Mouse (Mus musculus): ENCODE results near the gene Gm7138. TPM values are rescaled to one million over a fixed set of nuclear protein-coding genes. Genes with fewer than 3 reads are reported as not detected.
A peak's percentile ranks its signal among the peaks of the same experiment; 100 is the strongest.
"Not testable (repeated sequence)": the region's sequence is repeated elsewhere in the genome, so short reads cannot be mapped to it uniquely, and the experiment has no call there.

Gm7138 gene
- polyA plus RNA-seq, 1 experiment = not detected

DNA sequence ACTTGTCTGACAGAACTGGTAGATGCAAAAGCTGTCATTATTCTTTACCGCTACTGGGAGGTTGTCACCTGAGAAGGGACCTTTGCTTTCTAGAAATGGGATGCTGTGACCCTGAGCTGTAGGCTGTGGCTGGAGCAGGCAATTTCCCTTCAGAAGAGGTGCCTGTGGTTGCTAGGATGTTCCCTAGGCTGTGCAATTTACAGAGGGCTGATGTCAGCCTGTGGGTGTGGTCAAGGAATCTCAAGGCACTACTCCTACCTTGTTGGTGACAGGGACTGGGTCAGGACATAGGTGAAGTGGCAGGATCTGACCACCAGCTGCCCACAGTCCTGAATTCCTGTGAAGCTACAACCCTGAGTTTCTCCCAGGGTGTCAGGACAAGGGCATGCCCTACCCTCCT, 7.0 kb downstream of the Gm7138 start:
- no peak for TF ChIP-seq CTCF (IDR thresholded peaks at IDR 0.05; ENCODE audit: borderline replicate concordance, extremely low read depth, insufficient read depth, insufficient read length)
- no peak for TF ChIP-seq POLR2A (IDR thresholded peaks at IDR 0.05; ENCODE audit: borderline replicate concordance, extremely low read depth, insufficient read depth, insufficient read length, poor library complexity, severe bottlenecking)
- no peak for DNase-seq (ENCODE audit: low read depth)

DNA sequence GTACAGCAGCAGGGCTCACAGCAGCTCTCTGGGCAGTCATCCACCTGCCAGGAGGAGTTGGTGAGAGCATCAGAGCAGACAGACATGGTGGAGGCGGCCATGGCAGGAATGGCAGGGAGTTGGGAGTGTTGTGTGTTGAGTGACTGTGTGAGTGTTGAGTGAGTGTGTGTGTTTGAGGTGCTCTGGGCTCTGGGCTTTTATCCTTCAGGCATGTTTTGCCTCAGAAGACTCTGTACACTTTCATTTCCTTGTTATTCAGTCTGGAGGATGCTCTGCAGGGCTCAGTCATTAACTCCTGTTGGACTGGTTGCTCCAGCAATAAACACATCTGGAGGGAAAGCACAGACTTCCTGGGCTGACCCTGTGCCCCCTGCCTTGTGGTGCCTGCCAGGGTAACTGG, 17.2 kb downstream of the Gm7138 start, which contains the start of gene Gm3233:
Gene Gm3233 (minus strand): TSS at position 101 of the 400 bp plus-strand sequence.
- not testable (repeated sequence) for DNase-seq (ENCODE audit: low read depth)

DNA sequence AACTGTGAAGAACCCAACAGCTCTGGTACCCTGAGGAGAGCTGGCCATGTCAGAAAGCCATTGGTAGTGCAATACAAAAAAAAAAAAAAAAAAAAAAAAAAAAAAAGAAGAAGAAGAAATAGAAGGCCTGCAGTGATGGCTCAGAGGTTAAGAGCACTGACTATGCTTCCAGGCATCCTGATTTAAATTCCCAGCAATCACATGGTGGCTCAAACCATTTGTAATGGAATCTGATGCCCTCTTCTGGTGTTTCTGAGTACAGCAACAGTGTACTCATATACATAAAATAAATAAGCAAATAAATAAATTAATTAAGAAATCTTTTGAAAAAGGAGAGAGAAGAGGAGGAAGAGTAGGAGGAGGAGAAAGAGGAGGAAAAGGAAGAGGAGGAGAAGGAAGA, 23.3 kb downstream of the Gm7138 start:
- no peak for TF ChIP-seq POLR2A (IDR thresholded peaks at IDR 0.05; ENCODE audit: borderline replicate concordance, extremely low read depth, insufficient read depth, insufficient read length, poor library complexity, severe bottlenecking)
- TF ChIP-seq CTCF (IDR thresholded peaks at IDR 0.05; ENCODE audit: borderline replicate concordance, extremely low read depth, insufficient read depth, insufficient read length) = no peak
- DNase-seq (ENCODE audit: low read depth) = no peak

DNA sequence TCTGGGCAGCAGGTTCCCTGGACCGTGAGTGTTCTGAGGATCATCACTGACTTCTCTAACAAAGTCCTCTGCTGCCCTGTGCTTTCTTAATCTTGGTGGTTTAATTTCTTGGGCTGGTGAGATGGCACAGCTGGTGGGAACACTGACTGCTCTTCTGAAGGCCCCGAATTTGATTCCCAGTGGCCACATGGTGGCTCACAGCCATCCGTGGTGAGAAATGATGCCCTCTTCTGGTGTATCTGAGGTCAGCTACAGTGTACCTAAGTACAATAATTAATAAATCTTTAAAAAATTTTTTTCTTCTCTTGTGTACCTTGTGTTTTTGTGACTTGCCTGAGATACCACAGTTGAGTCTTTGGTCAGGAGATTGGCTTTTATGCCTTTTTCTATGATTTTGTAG, 24.4 kb downstream of the Gm7138 start:
- DNase-seq (ENCODE audit: low read depth) = not testable (repeated sequence)

DNA sequence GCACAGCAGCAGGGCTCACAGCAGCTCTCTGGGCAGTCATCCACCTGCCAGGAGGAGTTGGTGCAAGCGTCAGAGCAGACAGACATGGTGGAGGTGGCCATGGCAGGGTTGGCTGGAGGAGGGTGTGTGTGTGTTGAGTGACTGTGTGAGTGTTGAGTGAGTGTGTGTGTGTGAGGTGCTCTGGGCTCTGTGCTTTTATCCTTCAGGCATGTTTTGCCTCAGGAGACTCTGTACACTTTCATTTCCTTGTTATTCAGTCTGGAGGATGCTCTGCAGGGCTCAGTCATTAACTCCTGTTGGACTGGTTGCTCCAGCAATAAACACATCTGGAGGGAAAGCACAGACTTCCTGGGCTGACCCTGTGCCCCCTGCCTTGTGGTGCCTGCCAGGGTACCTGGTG, 25.5 kb downstream of the Gm7138 start, which contains the start of gene Gm9736:
Gene Gm9736 (minus strand): TSS at position 101 of the 400 bp plus-strand sequence.
- DNase-seq (ENCODE audit: low read depth) = not testable (repeated sequence)

DNA sequence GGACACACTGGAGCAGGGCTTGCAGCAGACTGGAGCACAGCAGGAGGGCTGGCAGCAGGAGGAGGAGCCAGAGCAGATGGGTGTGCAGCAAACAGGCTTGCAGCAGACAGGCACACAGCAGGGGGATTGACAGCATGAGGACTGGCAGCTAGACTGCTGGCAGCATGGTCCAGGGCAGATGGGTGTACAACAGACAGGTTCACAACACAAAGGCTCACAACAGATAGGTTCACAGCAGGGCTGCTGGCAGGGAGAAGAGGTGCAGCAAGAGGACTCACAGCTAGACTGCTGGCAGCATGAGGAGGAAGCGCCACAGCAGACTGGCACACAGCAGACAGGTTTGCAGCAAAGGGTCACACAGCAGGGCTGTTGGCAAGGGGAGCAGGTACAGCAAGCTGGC, 26.1 kb downstream of the Gm7138 start:
- DNase-seq (ENCODE audit: low read depth) = peak; percentile 18

DNA sequence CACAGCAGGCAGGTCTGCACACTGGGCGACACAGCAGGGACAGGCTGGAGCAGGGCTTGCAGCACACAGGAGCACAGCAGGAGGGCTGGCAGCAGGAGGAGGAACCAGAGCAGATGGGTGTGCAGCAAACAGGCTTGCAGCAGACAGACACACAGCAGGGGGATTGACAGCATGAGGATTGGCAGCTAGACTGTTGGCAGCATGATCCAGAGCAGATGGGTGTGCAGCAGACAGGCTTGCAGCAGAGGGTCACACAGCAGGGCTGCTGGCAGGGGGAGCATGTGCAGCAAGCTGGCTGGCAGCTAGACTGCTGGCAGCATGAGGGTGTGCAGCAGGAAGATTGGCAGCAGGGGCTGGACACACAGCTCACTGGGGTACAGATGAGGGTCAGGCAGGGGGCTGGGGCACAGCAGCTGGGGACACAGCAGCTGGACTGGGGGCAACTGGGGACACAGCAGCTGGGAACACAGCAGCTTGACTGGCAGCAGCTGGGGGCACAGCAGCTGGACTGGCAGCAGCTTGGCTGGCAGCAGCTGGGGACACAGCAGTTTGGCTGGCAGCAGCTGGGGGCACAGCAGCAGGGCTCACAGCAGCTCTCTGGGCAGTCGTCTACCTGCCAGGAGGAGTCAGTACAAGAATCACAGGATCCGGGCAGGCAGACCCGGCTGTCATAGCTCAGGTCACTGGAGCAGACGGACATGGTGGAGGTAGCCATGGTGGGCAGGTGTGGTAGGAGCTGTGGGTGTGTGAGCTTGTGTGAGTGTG, 34.6 kb downstream of the Gm7138 start, which contains the start of gene Gm18596:
Gene Gm18596 (minus strand): TSS at position 715 of the 765 bp plus-strand sequence.
- DNase-seq (ENCODE audit: low read depth) = peak; percentile 56

DNA sequence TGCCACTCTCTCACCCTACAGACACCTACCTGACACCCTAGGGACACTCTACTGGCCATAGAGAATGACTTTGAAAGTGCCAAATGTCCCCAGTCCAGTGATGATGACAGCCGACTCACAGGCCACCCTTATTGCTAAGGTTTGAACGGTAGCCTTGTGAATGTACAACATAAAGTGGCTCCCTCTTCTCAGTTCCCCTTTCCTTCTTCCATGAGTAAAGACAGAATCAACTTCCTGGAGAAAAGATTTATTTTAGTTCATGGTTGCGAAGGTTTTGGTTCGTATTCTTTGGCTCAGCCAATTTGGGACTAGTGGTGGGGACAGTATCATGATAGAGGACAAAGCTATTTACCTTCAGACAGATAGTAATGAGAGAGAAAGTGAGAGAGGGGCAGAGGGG, 37.8 kb downstream of the Gm7138 start:
- no peak for DNase-seq (ENCODE audit: low read depth)
- TF ChIP-seq CTCF (IDR thresholded peaks at IDR 0.05; ENCODE audit: borderline replicate concordance, extremely low read depth, insufficient read depth, insufficient read length) (no peak), POLR2A (IDR thresholded peaks at IDR 0.05; ENCODE audit: borderline replicate concordance, extremely low read depth, insufficient read depth, insufficient read length, poor library complexity, severe bottlenecking) (no peak)

DNA sequence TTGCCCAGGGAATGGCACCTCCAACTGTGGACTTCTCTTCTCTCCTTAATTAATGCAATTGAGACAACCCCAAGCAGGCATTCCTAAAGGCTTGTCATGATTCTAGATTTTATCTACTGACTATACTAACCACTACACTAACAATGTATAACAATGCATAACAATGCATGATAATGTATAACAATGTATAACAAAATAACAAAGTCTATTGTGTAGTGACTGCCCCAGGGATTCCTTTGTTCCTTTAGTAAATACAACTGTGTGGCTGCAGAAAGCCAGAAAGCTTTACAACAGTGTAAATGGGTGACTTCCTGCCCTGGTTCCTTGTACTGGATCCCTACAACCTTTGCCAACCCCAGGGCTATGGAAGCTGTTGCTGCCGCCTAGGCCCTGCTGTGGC, 40.8 kb downstream of the Gm7138 start:
- TF ChIP-seq POLR2A (IDR thresholded peaks at IDR 0.05; ENCODE audit: borderline replicate concordance, extremely low read depth, insufficient read depth, insufficient read length, poor library complexity, severe bottlenecking) = no peak
- no peak for TF ChIP-seq CTCF (IDR thresholded peaks at IDR 0.05; ENCODE audit: borderline replicate concordance, extremely low read depth, insufficient read depth, insufficient read length)
- no peak for DNase-seq (ENCODE audit: low read depth)

DNA sequence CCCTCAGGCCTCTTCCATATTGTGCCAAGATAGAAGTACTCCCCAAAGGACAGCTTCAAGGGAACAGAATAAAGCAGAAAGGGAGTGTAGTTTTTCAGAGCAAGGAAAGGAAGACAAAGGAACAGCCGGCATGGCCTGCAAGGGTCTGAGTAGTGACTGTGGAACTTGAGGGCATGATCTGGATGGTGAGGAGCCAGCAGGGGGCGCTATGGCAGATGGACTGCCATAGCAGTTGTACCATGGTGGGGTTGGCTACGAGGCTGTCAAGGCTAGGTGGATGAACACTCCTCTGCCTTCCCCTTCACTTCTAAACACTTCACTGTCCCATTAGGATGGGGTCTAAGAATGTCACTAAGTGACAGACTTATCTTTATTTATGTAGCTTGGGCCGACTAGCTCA, 47.5 kb downstream of the Gm7138 start:
- TF ChIP-seq CTCF (IDR thresholded peaks at IDR 0.05; ENCODE audit: borderline replicate concordance, extremely low read depth, insufficient read depth, insufficient read length) = peak; percentile 40
- TF ChIP-seq POLR2A (IDR thresholded peaks at IDR 0.05; ENCODE audit: borderline replicate concordance, extremely low read depth, insufficient read depth, insufficient read length, poor library complexity, severe bottlenecking) = no peak
- DNase-seq (ENCODE audit: low read depth) = no peak

DNA sequence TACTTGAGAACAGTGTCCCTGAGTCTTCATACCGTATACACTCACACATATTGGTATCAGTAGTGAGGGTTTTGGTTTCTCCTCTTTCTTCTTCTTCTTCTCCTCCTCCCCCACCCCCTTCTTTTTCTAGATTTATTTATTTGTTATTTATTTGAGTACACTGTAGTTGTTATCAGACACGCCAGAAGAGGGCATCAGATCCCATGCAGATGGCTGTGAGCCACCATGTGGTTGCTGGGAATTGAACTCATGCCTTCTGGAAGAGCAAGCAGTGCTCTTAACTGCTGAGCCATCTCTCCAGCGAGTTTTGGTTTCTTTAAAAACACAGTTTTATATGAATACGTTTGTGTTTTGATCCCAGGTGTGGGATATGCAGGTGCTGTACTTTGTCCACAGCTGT, 48.5 kb downstream of the Gm7138 start:
- DNase-seq (ENCODE audit: low read depth) = no peak
- no peak for TF ChIP-seq POLR2A (IDR thresholded peaks at IDR 0.05; ENCODE audit: borderline replicate concordance, extremely low read depth, insufficient read depth, insufficient read length, poor library complexity, severe bottlenecking)
- TF ChIP-seq CTCF (IDR thresholded peaks at IDR 0.05; ENCODE audit: borderline replicate concordance, extremely low read depth, insufficient read depth, insufficient read length) = no peak

Other genes with a start within 250 kb of the Gm7138 start
- 0.62 and 0.94 TPM in 2 replicates for gene Itgb2, start 246.7 kb downstream of the Gm7138 start, polyA plus RNA-seq (2012; rRNA removed)
- 70.0 and 74.8 TPM in 2 replicates for gene Pttg1ip, start 195.2 kb downstream of the Gm7138 start, polyA plus RNA-seq (2012; rRNA removed)
- 368 and 420 TPM in 2 replicates for gene Sumo3, start 170.8 kb downstream of the Gm7138 start, polyA plus RNA-seq (2012; rRNA removed)
- gene Gm49325, start 170.7 kb downstream of the Gm7138 start, polyA plus RNA-seq (2012; rRNA removed) = not detected in 2 replicates
- 56.9 and 57.7 TPM in 2 replicates for gene Ube2g2, start 154.7 kb downstream of the Gm7138 start, polyA plus RNA-seq (2012; rRNA removed)
- 1.5 and 1.6 TPM in 2 replicates for gene Tspear, start 90.4 kb downstream of the Gm7138 start, polyA plus RNA-seq (2012; rRNA removed)
- not detected in 2 replicates for gene Gm19402, start 86.2 kb downstream of the Gm7138 start, polyA plus RNA-seq (2012; rRNA removed)
- not detected in 2 replicates for gene Gm9508, start 79.7 kb downstream of the Gm7138 start, polyA plus RNA-seq (2012; rRNA removed)
- not detected in 2 replicates for gene Gm10272, start 70.3 kb downstream of the Gm7138 start, polyA plus RNA-seq (2012; rRNA removed)
- gene Gm10024, start 65.5 kb downstream of the Gm7138 start, polyA plus RNA-seq (2012; rRNA removed) = not detected in 2 replicates
- gene Gm10142, start 61.1 kb downstream of the Gm7138 start, polyA plus RNA-seq (2012; rRNA removed) = not detected in 2 replicates
- not detected in 2 replicates for gene Krtap12-1, start 56.3 kb downstream of the Gm7138 start, polyA plus RNA-seq (2012; rRNA removed)
- gene Gm10100, start 50.5 kb downstream of the Gm7138 start, polyA plus RNA-seq (2012; rRNA removed) = not detected in 2 replicates
- not detected in 2 replicates for gene Gm18596, start 34.3 kb downstream of the Gm7138 start, polyA plus RNA-seq (2012; rRNA removed)
- gene Gm9736, start 25.6 kb downstream of the Gm7138 start, polyA plus RNA-seq (2012; rRNA removed) = not detected in 2 replicates
- not detected in 2 replicates for gene Gm3233, start 17.3 kb downstream of the Gm7138 start, polyA plus RNA-seq (2012; rRNA removed)
- gene Gm3238, start 5.6 kb downstream of the Gm7138 start, polyA plus RNA-seq (2012; rRNA removed) = not detected in 2 replicates
- gene Gm3250, start 5.6 kb upstream of the Gm7138 start, polyA plus RNA-seq (2012; rRNA removed) = not detected in 2 replicates
- gene Gm7137, start 11.3 kb upstream of the Gm7138 start, polyA plus RNA-seq (2012; rRNA removed) = not detected in 2 replicates
- gene Gm9639, start 18.1 kb upstream of the Gm7138 start, polyA plus RNA-seq (2012; rRNA removed) = not detected in 2 replicates
- gene Gm19668, start 22.2 kb upstream of the Gm7138 start, polyA plus RNA-seq (2012; rRNA removed) = not detected in 2 replicates
- gene Gm9507, start 34.9 kb upstream of the Gm7138 start, polyA plus RNA-seq (2012; rRNA removed) = not detected in 2 replicates
- gene Gm2696, start 37.7 kb upstream of the Gm7138 start, polyA plus RNA-seq (2012; rRNA removed) = 0.14 TPM in 1 of 2 replicates, not detected in the other
- gene Krtap10-4, start 50.2 kb upstream of the Gm7138 start, polyA plus RNA-seq (2012; rRNA removed) = not detected in 2 replicates
- gene Krtap10-10, start 59.0 kb upstream of the Gm7138 start, polyA plus RNA-seq (2012; rRNA removed) = not detected in 2 replicates
- gene Gm36176, start 69.9 kb upstream of the Gm7138 start, polyA plus RNA-seq (2012; rRNA removed) = not detected in 2 replicates
- 0.10 TPM in 1 of 2 replicates, not detected in the other for gene Gm10318, start 75.9 kb upstream of the Gm7138 start, polyA plus RNA-seq (2012; rRNA removed)
- not detected in 2 replicates for gene Gm3285, start 85.0 kb upstream of the Gm7138 start, polyA plus RNA-seq (2012; rRNA removed)
- 9.5 and 15.3 TPM in 2 replicates for gene Lrrc3, start 125.6 kb upstream of the Gm7138 start, polyA plus RNA-seq (2012; rRNA removed)
- gene Trpm2, start 193.6 kb upstream of the Gm7138 start, polyA plus RNA-seq (2012; rRNA removed) = 6.3 and 6.5 TPM in 2 replicates
- 54.5 and 68.2 TPM in 2 replicates for gene 1810043G02Rik, start 201.6 kb upstream of the Gm7138 start, polyA plus RNA-seq (2012; rRNA removed)
- gene Pfkl, start 233.1 kb upstream of the Gm7138 start, polyA plus RNA-seq (2012; rRNA removed) = 146 and 161 TPM in 2 replicates